Mouse (Mus musculus) liver, adult (tissue): ENCODE data around the gene Coq8b.

Experiments used
- GATA4 ChIP-seq: IDR thresholded peaks from 2 replicates; pipeline ENCODE4 v1.6.1; 2014; ENCODE audit warnings: mild to moderate bottlenecking, low read length; ENCODE audit not compliant: insufficient replicate concordance

The Coq8b gene

GRCm38 (mm10) chr7:27232781-27233281 lies at the start of gene Coq8b:
Gene Coq8b (plus strand): TSS chr7:27233023.
- TF ChIP-seq GATA4, result no peak

DNA sequence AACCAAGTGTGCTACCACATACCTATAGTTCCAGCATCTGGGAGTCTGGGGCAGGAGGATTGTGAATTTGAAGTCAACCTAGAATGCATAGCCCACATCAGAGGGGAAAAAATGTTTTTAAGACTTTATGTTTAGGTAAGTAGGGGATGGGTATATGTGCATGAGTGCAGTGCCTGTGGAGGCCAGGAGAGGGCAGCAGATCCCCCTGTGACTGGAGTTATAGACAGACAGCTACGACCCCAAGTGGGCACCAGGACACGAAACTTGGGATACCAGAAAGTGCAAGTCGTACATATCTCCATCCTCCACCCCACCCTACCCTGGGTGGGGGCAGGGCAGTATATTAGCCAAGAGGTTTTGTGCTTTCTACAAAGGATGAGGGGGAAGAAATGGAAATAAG lies 47.9 kb upstream of the Coq8b start:
- TF ChIP-seq GATA4, result no peak

DNA sequence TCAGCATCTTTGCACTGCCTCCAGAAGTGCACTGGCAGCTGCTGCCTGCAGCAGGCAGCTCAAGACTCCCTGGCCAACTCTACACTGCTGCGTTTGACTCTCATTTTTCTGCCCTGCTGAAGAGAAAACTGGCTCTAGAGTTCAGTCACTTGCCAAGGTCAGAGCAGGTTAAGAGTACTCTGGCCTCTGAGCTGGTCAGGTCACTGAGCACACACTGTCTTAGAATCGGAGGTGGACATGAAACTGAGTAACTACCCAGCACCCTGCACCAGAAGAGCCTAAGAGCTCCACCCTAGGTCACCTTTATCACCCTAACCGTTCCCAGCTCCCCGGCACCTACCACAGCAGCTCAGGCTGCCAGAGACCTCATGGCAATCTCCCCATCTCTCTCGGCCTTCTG lies 46.8 kb upstream of the Coq8b start:
- TF ChIP-seq GATA4, result no peak

- TF ChIP-seq GATA4, result no peak
Observed at GRCm38 (mm10) chr7:27189271-27189931, 43.4 kb upstream of the Coq8b start.

DNA sequence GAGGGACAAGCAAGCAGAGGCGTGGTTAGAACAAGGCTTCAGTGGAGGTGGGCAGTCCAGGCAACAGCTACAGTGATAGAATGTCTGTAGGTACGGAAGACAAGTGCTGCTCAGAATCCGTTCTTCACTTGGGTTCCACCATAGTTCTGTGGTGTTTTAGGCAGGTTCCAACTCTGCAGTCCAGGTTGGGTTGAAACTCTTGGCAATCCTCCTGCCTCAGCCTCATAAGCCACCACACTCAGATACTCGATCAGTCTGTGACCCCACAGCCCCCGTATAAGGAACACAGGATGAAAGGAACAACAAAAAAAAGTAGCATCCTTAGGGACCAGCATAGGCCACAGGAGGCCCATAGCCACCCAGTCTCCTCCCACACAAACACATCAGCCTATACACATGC lies 40.4 kb upstream of the Coq8b start:
- TF ChIP-seq GATA4, result no peak

DNA sequence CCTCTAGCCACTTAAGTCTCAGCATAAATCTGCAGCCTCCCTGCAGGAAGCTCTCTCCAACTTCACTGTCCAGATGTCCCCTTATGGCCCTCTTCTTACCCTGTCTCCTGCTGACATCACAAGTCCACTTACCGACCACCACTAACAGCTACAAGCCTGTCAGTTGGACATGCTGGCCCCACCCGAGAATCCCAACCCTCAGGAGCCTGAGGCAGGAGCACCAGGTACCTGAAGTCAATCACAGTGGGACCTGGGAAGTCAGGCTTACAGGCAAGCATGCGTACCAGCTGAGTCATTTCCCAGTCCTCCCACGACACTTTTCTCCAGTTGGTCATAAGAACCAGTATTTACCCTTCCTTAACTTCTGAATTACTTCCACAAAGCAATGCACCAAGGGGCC lies 39.1 kb upstream of the Coq8b start:
- TF ChIP-seq GATA4, result no peak

GRCm38 (mm10) chr7:27195681-27196611 lies 36.9 kb upstream of the Coq8b start, which contains the start of the genes BC024978 and Snrpa:
Gene BC024978 (plus strand): TSS chr7:27195781.
Gene Snrpa (minus strand): TSS chr7:27196271.
- no peak for TF ChIP-seq GATA4

GRCm38 (mm10) chr7:27197136-27197535 lies 35.7 kb upstream of the Coq8b start:
- TF ChIP-seq GATA4, result no peak

DNA sequence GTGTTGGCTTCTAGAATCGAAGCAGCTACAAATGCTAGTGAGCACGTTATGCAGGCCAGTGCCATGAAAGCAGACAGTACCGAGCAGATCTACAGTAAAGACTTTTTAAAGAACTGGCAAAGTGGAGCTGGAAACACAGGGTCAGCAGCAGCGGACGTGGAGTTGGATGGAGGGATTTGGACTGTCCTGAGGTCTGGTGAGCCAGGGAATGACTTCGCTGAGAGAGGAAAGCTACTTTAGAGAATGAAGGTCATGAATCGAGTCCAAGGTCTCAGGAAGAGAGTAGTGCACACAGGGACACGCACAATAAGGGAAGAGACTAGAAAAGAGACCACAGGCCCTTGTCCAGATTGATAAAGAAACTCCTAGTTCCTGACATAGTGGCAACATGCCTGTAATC lies 35.2 kb upstream of the Coq8b start:
- no peak for TF ChIP-seq GATA4

DNA sequence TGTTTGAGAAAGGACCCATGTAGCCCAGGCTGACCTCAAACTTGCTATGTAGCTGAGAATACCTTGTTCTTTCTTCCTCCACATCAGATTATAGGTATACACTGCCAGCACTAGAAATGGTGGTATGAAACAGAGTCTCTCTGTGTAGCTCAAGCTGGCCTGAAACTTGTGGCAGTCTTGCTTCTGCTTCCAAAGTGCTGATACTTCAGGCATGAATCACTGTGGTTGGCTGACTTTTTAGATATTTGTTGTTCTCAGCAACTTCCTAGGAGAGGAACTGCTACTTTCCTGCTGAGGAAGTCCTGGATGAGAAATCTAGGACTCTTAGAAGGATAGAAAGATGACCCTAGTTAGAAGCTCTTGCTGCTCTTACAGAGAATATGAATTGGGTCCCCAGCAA lies 34.5 kb upstream of the Coq8b start:
- no peak for TF ChIP-seq GATA4

- no peak for TF ChIP-seq GATA4
Observed at GRCm38 (mm10) chr7:27198779-27199178, 34.0 kb upstream of the Coq8b start.

GRCm38 (mm10) chr7:27203730-27204449 lies 28.9 kb upstream of the Coq8b start:
- no peak for TF ChIP-seq GATA4

DNA sequence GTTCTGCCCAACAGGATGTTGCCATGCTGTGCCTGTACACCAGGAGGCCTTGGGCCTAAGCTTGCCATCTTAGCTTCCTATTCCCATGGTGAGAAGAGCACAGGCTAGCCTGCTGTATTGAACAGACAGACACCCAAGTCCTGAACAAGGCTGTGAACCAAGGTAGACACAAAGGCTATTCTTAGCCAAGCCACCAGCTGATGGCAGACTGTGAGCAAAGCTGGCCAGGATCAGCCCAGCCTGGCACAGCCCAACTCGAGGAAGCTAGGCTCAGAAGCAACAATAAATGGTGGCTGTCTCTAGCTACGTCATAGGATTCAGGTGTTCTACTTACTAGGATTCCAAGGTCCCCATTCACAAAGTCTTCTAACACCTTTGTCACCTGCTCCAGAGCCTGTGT lies 20.2 kb upstream of the Coq8b start:
- no peak for TF ChIP-seq GATA4

- no peak for TF ChIP-seq GATA4
Observed at GRCm38 (mm10) chr7:27218586-27218985, 14.2 kb upstream of the Coq8b start.

DNA sequence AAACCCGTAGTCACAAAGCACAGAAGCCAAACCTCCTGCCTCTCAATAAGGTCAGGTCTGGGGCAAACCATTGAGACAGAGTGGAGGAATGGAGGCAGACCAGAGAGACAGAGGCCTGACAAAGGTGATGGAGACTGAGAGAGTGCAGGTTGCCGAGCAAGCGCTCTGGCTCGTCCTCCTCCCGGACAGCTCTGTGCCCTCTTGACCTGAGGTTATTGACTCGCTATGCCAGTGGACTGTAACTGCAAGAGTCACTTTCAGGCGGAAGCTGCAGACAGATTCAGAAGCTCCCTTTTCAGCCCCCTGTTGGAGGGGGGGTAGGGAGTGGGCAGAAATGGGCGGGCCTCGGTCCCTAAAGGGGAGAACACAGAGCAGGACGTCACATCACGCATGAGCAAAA lies 12.9 kb upstream of the Coq8b start:
- TF ChIP-seq GATA4, result no peak

- no peak for TF ChIP-seq GATA4
Observed at GRCm38 (mm10) chr7:27221939-27222338, 10.9 kb upstream of the Coq8b start.

DNA sequence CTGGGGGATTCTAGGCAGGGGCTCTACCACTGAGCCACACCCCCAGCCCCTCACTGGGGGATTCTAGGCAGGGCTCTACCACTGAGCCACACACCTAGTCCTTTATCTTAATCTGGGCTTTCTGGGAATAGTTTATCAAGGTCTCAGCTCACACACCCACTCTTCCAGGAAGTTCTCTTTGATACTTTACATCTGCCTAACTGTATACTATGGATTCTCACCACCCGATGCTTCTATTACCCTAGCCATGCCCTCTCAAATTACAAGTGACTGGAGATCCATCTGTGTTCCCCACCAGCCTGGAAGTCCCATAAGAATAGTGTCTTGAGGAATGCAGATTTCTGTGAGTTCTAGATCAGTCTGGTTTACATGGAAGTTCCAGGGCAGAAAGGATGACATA lies 10.3 kb upstream of the Coq8b start:
- TF ChIP-seq GATA4, result no peak
